Mouse (Mus musculus): ENCODE data around the gene Cfap45. TPM values are rescaled to one million over a fixed set of nuclear protein-coding genes. Genes with fewer than 3 reads are reported as not detected.

Cfap45 gene
- total and polyA plus RNA-seq, 2 experiments from 2014 or later, result 5.1 to 5.5 TPM

DNA sequence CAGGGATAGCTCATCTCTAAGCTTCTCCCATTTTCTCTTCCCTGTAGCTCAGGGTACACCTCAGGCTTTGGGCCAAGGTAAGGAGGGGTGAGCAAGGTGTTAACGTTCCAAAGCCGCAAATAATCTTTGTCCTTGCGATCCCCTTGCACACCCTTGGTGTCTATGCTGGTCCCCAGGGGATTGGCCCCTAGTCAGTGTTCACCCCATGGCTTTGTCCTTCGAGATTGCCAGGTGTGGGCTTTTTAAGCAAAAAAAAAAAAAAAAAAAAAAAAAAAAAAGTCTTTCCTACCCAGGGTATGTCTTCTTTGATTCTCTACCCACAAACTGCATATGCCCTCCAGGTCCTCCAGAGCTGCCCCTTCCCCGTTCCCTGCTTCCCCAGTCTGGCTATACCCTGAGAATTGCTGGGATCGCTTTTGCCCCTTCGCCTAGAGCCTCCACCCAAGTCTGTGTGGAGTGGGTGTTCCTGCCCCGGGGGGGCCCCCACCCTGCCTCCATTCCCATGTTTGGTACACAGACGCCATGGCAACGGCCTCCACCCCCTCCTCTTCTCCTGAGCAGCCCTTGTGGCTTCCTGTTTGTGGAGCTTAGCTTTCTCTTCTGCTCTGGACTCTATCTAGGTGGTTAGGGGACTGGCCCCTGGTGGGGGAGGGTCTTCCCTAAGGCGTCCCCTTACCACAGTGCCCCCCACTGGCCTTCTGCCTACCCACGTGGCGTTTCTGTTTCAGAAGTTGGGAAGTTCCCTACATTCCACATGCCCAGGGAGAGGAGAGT is 19.0 kb upstream of the Cfap45 start:
- H3K4me2 ChIP-seq (ENCODE audit: low read depth), result peak overlapping the region; percentile 48
- ATAC-seq (peak; percentile 26), DNase-seq (no peak)
- H3K27ac ChIP-seq (ENCODE audit: low read depth, low read length), result 0 out of 2 replicates have a peak overlapping the region, but pooled peaks have one; percentile 9
- no peak for TF ChIP-seq CTCF (IDR thresholded peaks at IDR 0.05; ENCODE audit: low read depth)
- WGBS, result 35% methylated on average over 13 of the region's 13 CpGs
- peak overlapping the region; percentile 38 for H3K4me3 ChIP-seq (ENCODE audit: low read depth, low read length)
- peaks cover 4% of the 10 kb centered on the region; the same call in 1 of the 2 replicates for H3K4me1 ChIP-seq (ENCODE audit: insufficient read depth)
- H3K9me3 ChIP-seq (ENCODE audit: low read length), result no peaks in the 10 kb centered on the region
- H3K27me3 ChIP-seq (ENCODE audit: insufficient read depth, low read length), result peaks cover 23% of the 10 kb centered on the region
- no peak overlapping the region for H3K9ac ChIP-seq
- H3K36me3 ChIP-seq (ENCODE audit: insufficient read depth), result peaks cover 23% of the 10 kb centered on the region

DNA sequence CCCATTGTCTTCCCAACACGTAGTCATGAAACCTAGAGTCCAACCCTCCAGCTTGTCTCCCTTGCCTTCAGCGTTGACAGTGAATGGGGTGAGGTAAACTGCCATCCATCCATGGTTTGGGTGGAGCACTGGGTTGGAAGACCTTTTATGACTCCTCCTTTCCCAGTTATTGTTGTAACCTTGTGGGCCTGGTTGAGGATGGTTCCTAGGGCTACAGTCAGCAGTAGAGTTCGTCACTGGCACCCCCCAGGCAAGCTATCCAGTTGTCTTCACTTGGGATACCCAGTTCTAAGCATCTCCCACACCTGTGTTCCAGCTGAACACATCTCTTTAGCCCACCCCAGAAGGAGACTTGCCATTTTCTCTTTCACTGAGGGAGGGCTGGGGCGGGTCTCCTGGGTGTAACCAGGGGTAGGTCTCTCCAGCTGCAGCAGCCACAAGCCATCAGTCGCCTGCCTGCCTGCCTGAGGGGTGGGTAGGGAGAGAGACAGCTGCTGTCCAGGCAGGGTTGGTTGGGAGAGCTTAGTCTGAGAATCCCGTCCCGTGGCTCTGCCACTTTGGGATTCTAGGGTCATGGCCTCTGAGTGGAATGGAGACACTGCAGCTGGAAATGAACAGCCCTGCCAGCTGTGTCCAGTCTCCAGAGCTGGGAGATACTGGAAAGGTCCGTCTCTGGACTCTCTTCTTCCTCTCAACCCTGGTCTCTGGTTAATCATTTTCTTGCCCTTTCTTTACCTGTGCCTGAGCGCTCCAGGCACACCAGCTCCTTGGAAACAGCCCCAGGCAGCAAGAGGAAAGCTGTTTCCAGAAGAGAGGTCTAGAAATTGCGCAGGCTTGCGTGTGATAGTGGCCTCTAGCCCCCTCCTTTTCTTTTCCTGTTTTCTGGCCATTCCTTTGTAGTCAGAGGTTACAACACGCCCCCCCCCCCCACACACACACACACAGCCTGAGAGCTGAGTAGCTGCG is 18.2 kb upstream of the Cfap45 start:
- peaks cover 4% of the 10 kb centered on the region; the same call in 1 of the 2 replicates for H3K4me1 ChIP-seq (ENCODE audit: insufficient read depth)
- H3K4me2 ChIP-seq (ENCODE audit: low read depth), result peak overlapping the region; percentile 3; the same call in 1 of the 2 replicates
- peaks cover 15% of the 10 kb centered on the region for H3K36me3 ChIP-seq (ENCODE audit: insufficient read depth)
- DNase-seq (no peak), ATAC-seq (no peak)
- no peak overlapping the region for H3K4me3 ChIP-seq (ENCODE audit: low read depth, low read length)
- H3K27ac ChIP-seq (ENCODE audit: low read depth, low read length), result no peak overlapping the region
- WGBS, result 49% methylated on average over 13 of the region's 13 CpGs
- peaks cover 23% of the 10 kb centered on the region for H3K27me3 ChIP-seq (ENCODE audit: insufficient read depth, low read length)
- no peak for TF ChIP-seq CTCF (IDR thresholded peaks at IDR 0.05; ENCODE audit: low read depth)
- no peak overlapping the region for H3K9ac ChIP-seq
- no peaks in the 10 kb centered on the region for H3K9me3 ChIP-seq (ENCODE audit: low read length)

DNA sequence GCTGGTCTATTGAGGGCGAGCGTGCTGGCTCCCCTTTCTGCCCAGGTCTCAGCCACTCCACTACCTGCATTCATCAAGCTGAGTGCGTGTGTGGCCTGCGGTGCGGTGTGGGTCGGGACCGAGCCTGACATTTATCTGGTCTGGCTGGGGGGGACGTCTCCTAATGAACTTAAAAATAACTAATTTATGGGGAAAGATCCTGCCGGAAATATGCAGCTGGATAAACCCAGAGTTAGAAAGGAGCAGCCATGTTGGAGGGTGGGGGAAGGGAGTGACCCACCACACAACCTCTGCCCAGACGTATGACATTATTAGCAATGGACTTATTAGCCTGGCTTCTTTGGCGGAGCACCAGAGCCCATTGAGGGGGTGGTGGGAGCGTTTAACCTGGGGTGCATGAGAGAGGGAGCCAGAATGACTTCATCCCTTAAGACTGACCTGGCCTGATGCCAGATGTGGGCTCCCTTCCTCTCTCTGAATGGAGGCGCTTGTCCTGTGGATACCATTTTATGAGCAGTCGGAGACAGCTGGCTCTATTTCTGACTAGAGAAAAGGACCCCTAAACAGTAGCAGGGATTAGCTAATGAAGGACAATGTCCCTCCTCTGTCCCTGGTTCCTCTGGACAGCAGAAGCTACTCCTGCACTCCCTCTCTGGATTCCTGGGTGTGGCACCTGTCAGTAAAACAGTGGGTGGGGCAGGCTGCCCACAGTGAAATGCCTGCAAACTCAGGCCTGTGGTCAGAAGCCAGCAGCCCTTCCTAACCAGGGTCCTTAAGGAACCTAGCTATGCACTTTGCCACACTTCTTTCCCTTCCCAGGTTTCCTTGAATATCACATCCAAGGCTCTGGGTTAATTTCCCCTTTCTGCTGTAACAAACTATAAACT is 17.2 kb upstream of the Cfap45 start:
- Histone ChIP-seq H3K9me3 (ENCODE audit: low read length) (no peaks in the 10 kb centered on the region), H3K4me2 (ENCODE audit: low read depth) (peak overlapping the region; percentile 3; the same call in 1 of the 2 replicates), H3K9ac (no peak overlapping the region), H3K27me3 (ENCODE audit: insufficient read depth, low read length) (peaks cover 23% of the 10 kb centered on the region), H3K27ac (ENCODE audit: low read depth, low read length) (no peak overlapping the region), H3K4me1 (ENCODE audit: insufficient read depth) (peaks cover 4% of the 10 kb centered on the region; the same call in 1 of the 2 replicates), H3K36me3 (ENCODE audit: insufficient read depth) (peaks cover 5% of the 10 kb centered on the region; the same call in 1 of the 2 replicates), H3K4me3 (ENCODE audit: low read depth, low read length) (no peak overlapping the region)
- WGBS, result 28% methylated on average over 14 of the region's 14 CpGs
- no peak for TF ChIP-seq CTCF (IDR thresholded peaks at IDR 0.05; ENCODE audit: low read depth)
- ATAC-seq, result no peak; the same call in 1 of the 2 replicates
- peak; percentile 38 for DNase-seq

DNA sequence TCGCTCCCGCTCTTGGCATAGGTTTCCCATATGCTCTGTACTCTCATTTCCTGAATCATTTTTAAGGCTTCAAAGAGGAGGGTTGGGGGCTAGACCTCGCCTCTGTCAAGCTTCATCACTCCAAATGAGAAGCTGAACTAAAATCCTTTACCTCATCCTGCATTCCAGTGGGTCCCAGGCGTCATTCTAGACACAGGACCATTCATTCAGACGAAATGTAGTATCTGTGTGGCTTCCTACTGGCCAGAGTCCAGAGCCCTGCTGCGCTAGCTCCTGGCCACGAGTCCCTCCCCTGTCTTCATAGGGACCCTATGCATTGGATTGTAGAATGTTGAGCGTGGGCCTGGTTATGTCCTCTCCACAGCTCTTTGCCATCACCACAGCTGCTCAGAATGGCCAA is 15.8 kb upstream of the Cfap45 start:
- no peak overlapping the region for H3K9ac ChIP-seq
- peaks cover 23% of the 10 kb centered on the region for H3K27me3 ChIP-seq (ENCODE audit: insufficient read depth, low read length)
- no peaks in the 10 kb centered on the region for H3K9me3 ChIP-seq (ENCODE audit: low read length)
- no peak overlapping the region for H3K4me2 ChIP-seq (ENCODE audit: low read depth)
- no peak overlapping the region for H3K27ac ChIP-seq (ENCODE audit: low read depth, low read length)
- TF ChIP-seq CTCF (IDR thresholded peaks at IDR 0.05; ENCODE audit: low read depth), result no peak
- DNase-seq, result no peak
- WGBS, result 64% methylated on average over 8 of the region's 8 CpGs
- no peaks in the 10 kb centered on the region for H3K36me3 ChIP-seq (ENCODE audit: insufficient read depth)
- peaks cover 4% of the 10 kb centered on the region; the same call in 1 of the 2 replicates for H3K4me1 ChIP-seq (ENCODE audit: insufficient read depth)
- H3K4me3 ChIP-seq (ENCODE audit: low read depth, low read length), result no peak overlapping the region
- ATAC-seq, result no peak

- no peak for ATAC-seq
These were observed 13.6 kb upstream of the Cfap45 start for GRCm38 (mm10) chr1:172507001-172507400.

GRCm38 (mm10) chr1:172507701-172508100 is 12.9 kb upstream of the Cfap45 start:
- H3K9me3 ChIP-seq (ENCODE audit: low read length), result no peaks in the 10 kb centered on the region
- H3K36me3 ChIP-seq (ENCODE audit: insufficient read depth), result no peaks in the 10 kb centered on the region
- no peak for DNase-seq
- 91% methylated on average over 3 of the region's 3 CpGs for WGBS
- H3K9ac ChIP-seq, result no peak overlapping the region
- H3K27ac ChIP-seq (ENCODE audit: low read depth, low read length), result no peak overlapping the region
- peaks cover 4% of the 10 kb centered on the region; the same call in 1 of the 2 replicates for H3K4me1 ChIP-seq (ENCODE audit: insufficient read depth)
- TF ChIP-seq CTCF (IDR thresholded peaks at IDR 0.05; ENCODE audit: low read depth), result no peak
- H3K4me3 ChIP-seq (ENCODE audit: low read depth, low read length), result no peak overlapping the region
- H3K4me2 ChIP-seq (ENCODE audit: low read depth), result no peak overlapping the region
- no peaks in the 10 kb centered on the region for H3K27me3 ChIP-seq (ENCODE audit: insufficient read depth, low read length)
- ATAC-seq, result no peak

More at GRCm38 (mm10) chr1:172507001-172507400, 13.6 kb upstream of the Cfap45 start:
- no peak for TF ChIP-seq CTCF (IDR thresholded peaks at IDR 0.05; ENCODE audit: low read depth)
- H3K9ac ChIP-seq, result no peak overlapping the region
- no peak for DNase-seq
- no peak overlapping the region for H3K4me2 ChIP-seq (ENCODE audit: low read depth)
- no peak overlapping the region for H3K27ac ChIP-seq (ENCODE audit: low read depth, low read length)
- no peaks in the 10 kb centered on the region for H3K9me3 ChIP-seq (ENCODE audit: low read length)
- peaks cover 4% of the 10 kb centered on the region; the same call in 1 of the 2 replicates for H3K4me1 ChIP-seq (ENCODE audit: insufficient read depth)
- no peaks in the 10 kb centered on the region for H3K36me3 ChIP-seq (ENCODE audit: insufficient read depth)
- no peak overlapping the region for H3K4me3 ChIP-seq (ENCODE audit: low read depth, low read length)
- 65% methylated on average over 5 of the region's 5 CpGs for WGBS
- 0 out of 2 replicates have a peak, but pooled peaks cover 3% of the 10 kb centered on the region for H3K27me3 ChIP-seq (ENCODE audit: insufficient read depth, low read length)
